Mouse (Mus musculus): ENCODE data around the gene Hecw1.

GRCm38 (mm10) chr13:14519605-14520004, 3.4 kb downstream of the Hecw1 start:
- TF ChIP-seq CTCF (IDR thresholded peaks at IDR 0.05; ENCODE audit: low read depth, low read length) (no peak), TAL1 (conservative IDR thresholded peaks at IDR 0.05; ENCODE audit: low read depth, low read length) (no peak), GATA1 (IDR thresholded peaks at IDR 0.05; ENCODE audit: borderline replicate concordance, low read length) (no peak), GATA2 (IDR thresholded peaks at IDR 0.05; ENCODE audit: borderline replicate concordance, low read depth, low read length) (no peak), POLR2AphosphoS5 (IDR thresholded peaks at IDR 0.05; ENCODE audit: insufficient replicate concordance, low read depth, low read length) (no peak)
